Mouse (Mus musculus) heart, embryonic 16.5 days (tissue): ENCODE data around the gene Pes1. TPM values are rescaled to one million over a fixed set of nuclear protein-coding genes. Genes with fewer than 3 reads are reported as not detected.

Experiments
- ATAC-seq: fragments of 200-750 bp; cut with Nextera tagmentation; replicated peaks from 2 replicates; pipeline ENCODE4 v1.8.0; 2017; ENCODE audit warnings: moderate number of reproducible peaks; ENCODE audit not compliant: insufficient read depth, low FRiP score; ENCODE audit errors: extremely low read depth
- H3K27ac ChIP-seq: fragments of 300-500 bp; sonication (generic); 2 replicates; pipeline ENCODE4 v1.5.1; 2014; ENCODE audit warnings: mild to moderate bottlenecking, low read length, control low read depth, moderate library complexity
- H3K27me3 ChIP-seq: fragments of 300-500 bp; sonication (generic); 2 replicates; pipeline ENCODE4 v1.6.1; 2014; ENCODE audit warnings: low read length, mixed read lengths; ENCODE audit not compliant: control insufficient read depth, insufficient read depth
- H3K36me3 ChIP-seq: fragments of 300-500 bp; sonication (generic); 2 replicates; pipeline ENCODE4 v1.6.1; 2014; ENCODE audit not compliant: control insufficient read depth, insufficient read depth
- H3K4me1 ChIP-seq: fragments of 300-500 bp; sonication (generic); 2 replicates; pipeline ENCODE4 v1.6.1; 2014; ENCODE audit warnings: low read length, mixed read lengths; ENCODE audit not compliant: control insufficient read depth, insufficient read depth
- H3K4me2 ChIP-seq: fragments of 300-500 bp; sonication (generic); 2 replicates; pipeline ENCODE4 v1.6.1; 2014; ENCODE audit warnings: low read depth, mild to moderate bottlenecking, control low read depth, low read length
- H3K4me3 ChIP-seq: fragments of 300-500 bp; sonication (generic); 2 replicates; pipeline ENCODE4 v1.5.1; 2014; ENCODE audit warnings: mild to moderate bottlenecking, control low read depth, low read length
- H3K9ac ChIP-seq: fragments of 300-500 bp; sonication (generic); 2 replicates; pipeline ENCODE4 v1.6.1; 2014; ENCODE audit warnings: low read length, control low read depth
- H3K9me3 ChIP-seq: fragments of 300-500 bp; sonication (generic); replicated peaks from 2 replicates; pipeline ENCODE4 v1.6.1; 2016; ENCODE audit warnings: low read length; ENCODE audit not compliant: control insufficient read depth
- WGBS: fragments of 180-500 bp; shearing (Covaris S2); extraction: QIAGEN DNeasy Blood & Tissue Kit; methylation state at CpG from one replicate; pipeline ENCODE4 v1.1.7; 2014; 5-methylcytosine and 5-hydroxymethylcytosine counted together
- polyA plus RNA-seq: library from polyadenylated mRNA; unstranded; fragments of >200 nt; fragmentation: Nextera tagmentation; extraction: Ambion mirVana; gene quantifications from 2 replicates; pipeline ENCODE4 v1.2.1, GENCODE M21; 2015

The Pes1 gene
- polyA plus RNA-seq, 1 experiment from 2014 or later = 57.9 TPM

- Histone ChIP-seq H3K27ac (no peak overlapping the region), H3K27me3 (peaks cover 16% of the 10 kb centered on the region), H3K4me1 (peaks cover 5% of the 10 kb centered on the region; the same call in 1 of the 2 replicates), H3K36me3 (no peaks in the 10 kb centered on the region), H3K9ac (no peak overlapping the region), H3K4me2 (no peak overlapping the region), H3K4me3 (no peak overlapping the region), H3K9me3 (no peaks in the 10 kb centered on the region; the same call in 1 of the 2 replicates)
- no peak for ATAC-seq
- WGBS = 66% methylated on average over 6 of the region's 6 CpGs
Measured at GRCm38 (mm10) chr11:3993132-3993531, 29.4 kb downstream of the Pes1 start.

- 72% methylated on average over 6 of the region's 6 CpGs for WGBS
- Histone ChIP-seq H3K27me3 (peaks cover 24% of the 10 kb centered on the region), H3K27ac (no peak overlapping the region), H3K4me1 (peaks cover 5% of the 10 kb centered on the region; the same call in 1 of the 2 replicates), H3K36me3 (no peaks in the 10 kb centered on the region), H3K9me3 (no peaks in the 10 kb centered on the region; the same call in 1 of the 2 replicates), H3K4me3 (no peak overlapping the region), H3K9ac (no peak overlapping the region), H3K4me2 (no peak overlapping the region)
- no peak for ATAC-seq
Measured at GRCm38 (mm10) chr11:3993914-3994313, 30.1 kb downstream of the Pes1 start.

- no peaks in the 10 kb centered on the region for H3K36me3 ChIP-seq
- no peak overlapping the region for H3K9ac ChIP-seq
- H3K4me2 ChIP-seq = no peak overlapping the region
- 61% methylated on average over 5 of the region's 5 CpGs for WGBS
- H3K9me3 ChIP-seq = no peaks in the 10 kb centered on the region; the same call in 1 of the 2 replicates
- H3K27me3 ChIP-seq = peaks cover 40% of the 10 kb centered on the region
- no peak overlapping the region for H3K4me3 ChIP-seq
- no peak for ATAC-seq
- peaks cover 5% of the 10 kb centered on the region; the same call in 1 of the 2 replicates for H3K4me1 ChIP-seq
- no peak overlapping the region for H3K27ac ChIP-seq
Measured at GRCm38 (mm10) chr11:3995511-3995910, 31.7 kb downstream of the Pes1 start.

- no peak for ATAC-seq
- Histone ChIP-seq H3K27me3 (peaks cover 46% of the 10 kb centered on the region), H3K4me1 (peaks cover 5% of the 10 kb centered on the region; the same call in 1 of the 2 replicates), H3K36me3 (no peaks in the 10 kb centered on the region), H3K9ac (no peak overlapping the region), H3K27ac (no peak overlapping the region), H3K4me2 (no peak overlapping the region), H3K9me3 (no peaks in the 10 kb centered on the region; the same call in 1 of the 2 replicates), H3K4me3 (no peak overlapping the region)
- WGBS = 86% methylated on average over 3 of the region's 3 CpGs
Measured at GRCm38 (mm10) chr11:3996840-3997239, 33.1 kb downstream of the Pes1 start.

GRCm38 (mm10) chr11:3997978-3998720, 34.4 kb downstream of the Pes1 start:
- Histone ChIP-seq H3K4me1 (peaks cover 5% of the 10 kb centered on the region; the same call in 1 of the 2 replicates), H3K36me3 (no peaks in the 10 kb centered on the region), H3K9ac (no peak overlapping the region), H3K4me2 (peak overlapping the region; percentile 68), H3K4me3 (peak overlapping the region; percentile 48), H3K27me3 (peaks cover 46% of the 10 kb centered on the region), H3K27ac (no peak overlapping the region), H3K9me3 (no peaks in the 10 kb centered on the region; the same call in 1 of the 2 replicates)
- WGBS = 4% methylated on average over 66 of the region's 66 CpGs
- no peak for ATAC-seq

GRCm38 (mm10) chr11:3999547-3999946, 35.8 kb downstream of the Pes1 start:
- no peaks in the 10 kb centered on the region; the same call in 1 of the 2 replicates for H3K9me3 ChIP-seq
- no peak overlapping the region for H3K4me2 ChIP-seq
- H3K9ac ChIP-seq = no peak overlapping the region
- peaks cover 5% of the 10 kb centered on the region; the same call in 1 of the 2 replicates for H3K4me1 ChIP-seq
- peaks cover 46% of the 10 kb centered on the region for H3K27me3 ChIP-seq
- WGBS = 66% methylated on average over 5 of the region's 5 CpGs
- ATAC-seq = no peak
- H3K4me3 ChIP-seq = no peak overlapping the region
- H3K27ac ChIP-seq = no peak overlapping the region
- H3K36me3 ChIP-seq = no peaks in the 10 kb centered on the region

- 6% methylated on average over 5 of the region's 5 CpGs for WGBS
- ATAC-seq = no peak
- H3K9me3 ChIP-seq = no peaks in the 10 kb centered on the region; the same call in 1 of the 2 replicates
Measured at GRCm38 (mm10) chr11:4001603-4002002, 37.8 kb downstream of the Pes1 start.

GRCm38 (mm10) chr11:4005220-4005805, 41.5 kb downstream of the Pes1 start:
- H3K9me3 ChIP-seq = no peaks in the 10 kb centered on the region
- H3K4me2 ChIP-seq = no peak overlapping the region
- peaks cover 9% of the 10 kb centered on the region for H3K27me3 ChIP-seq
- ATAC-seq = no peak
- H3K9ac ChIP-seq = no peak overlapping the region
- H3K36me3 ChIP-seq = no peaks in the 10 kb centered on the region
- H3K4me1 ChIP-seq = no peaks in the 10 kb centered on the region
- WGBS = 49% methylated on average over 5 of the region's 5 CpGs
- no peak overlapping the region for H3K4me3 ChIP-seq
- H3K27ac ChIP-seq = no peak overlapping the region

More at GRCm38 (mm10) chr11:4001603-4002002, 37.8 kb downstream of the Pes1 start:
- H3K27ac ChIP-seq = no peak overlapping the region
- no peak overlapping the region for H3K9ac ChIP-seq
- H3K27me3 ChIP-seq = peaks cover 46% of the 10 kb centered on the region
- H3K4me3 ChIP-seq = no peak overlapping the region
- H3K36me3 ChIP-seq = no peaks in the 10 kb centered on the region
- peaks cover 5% of the 10 kb centered on the region; the same call in 1 of the 2 replicates for H3K4me1 ChIP-seq
- H3K4me2 ChIP-seq = no peak overlapping the region

- peaks cover under 1% of the 10 kb centered on the region; the same call in 1 of the 2 replicates for H3K27me3 ChIP-seq
- WGBS = 74% methylated on average over 3 of the region's 3 CpGs
- no peak for ATAC-seq
- H3K4me3 ChIP-seq = no peak overlapping the region
- H3K9me3 ChIP-seq = no peaks in the 10 kb centered on the region
- H3K36me3 ChIP-seq = no peaks in the 10 kb centered on the region
- no peak overlapping the region for H3K4me2 ChIP-seq
- no peak overlapping the region for H3K9ac ChIP-seq
- H3K4me1 ChIP-seq = no peaks in the 10 kb centered on the region
- H3K27ac ChIP-seq = no peak overlapping the region
Measured at GRCm38 (mm10) chr11:4006462-4006861, 42.7 kb downstream of the Pes1 start.
